Mouse (Mus musculus): ENCODE data around the gene Rnf148.

GRCm38 (mm10) chr6:23648732-23649131, 6.2 kb downstream of the Rnf148 start:
- TF ChIP-seq CTCF (conservative IDR thresholded peaks at IDR 0.05; ENCODE audit: low read length) (no peak), POU5F1 (IDR thresholded peaks at IDR 0.05; ENCODE audit: borderline replicate concordance, low read length) (no peak), NANOG (IDR thresholded peaks at IDR 0.05; ENCODE audit: borderline replicate concordance, low read length) (no peak)
